Mouse (Mus musculus): ENCODE measurements at regions not wholly inside any gene's neighbourhood (a gene's known extent, or its start where the extent isn't known, plus 50 kb on each side); places are given as distances from the start of the nearest gene placed in this dataset.

DNA sequence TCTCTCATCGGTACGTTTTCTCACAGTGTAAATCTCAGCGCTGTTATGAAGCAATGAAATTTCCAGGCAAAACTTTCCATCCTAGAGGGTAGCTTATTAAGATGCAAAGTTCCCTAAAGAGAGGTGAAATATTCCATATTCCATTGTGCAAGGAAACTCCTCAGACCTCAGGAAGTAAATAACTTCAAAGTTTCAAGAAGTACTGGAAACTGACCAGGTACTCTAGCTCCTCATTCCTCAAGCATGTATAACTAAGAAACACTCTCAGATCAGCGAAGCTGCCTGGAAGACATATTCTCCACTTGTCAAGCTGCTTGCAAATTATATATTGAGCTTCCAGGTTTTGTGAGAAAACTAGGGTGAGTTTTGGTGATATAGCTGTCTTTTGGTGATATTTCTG is 279.8 kb upstream of the Mad2l1 start:
- no peak for DNase-seq

DNA sequence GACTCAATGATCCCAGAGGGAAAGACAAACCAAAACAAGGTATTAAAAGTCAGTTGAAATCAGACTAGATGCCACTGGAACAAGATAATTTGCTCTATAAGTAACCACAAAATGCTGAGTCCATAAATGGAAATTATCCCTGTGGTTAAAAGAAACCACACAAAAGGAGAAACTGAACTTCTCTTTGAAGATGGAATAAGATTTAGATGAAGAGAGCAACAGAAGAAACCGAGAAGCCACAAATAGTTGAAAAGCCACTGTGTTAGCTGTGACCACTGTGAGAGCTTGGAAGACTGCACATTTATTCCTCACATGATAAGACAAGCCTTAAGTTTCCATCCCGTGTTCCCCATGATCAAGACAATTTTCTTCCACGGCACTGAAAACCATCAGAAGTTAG is 271.8 kb upstream of the Mad2l1 start:
- no peak for DNase-seq

DNA sequence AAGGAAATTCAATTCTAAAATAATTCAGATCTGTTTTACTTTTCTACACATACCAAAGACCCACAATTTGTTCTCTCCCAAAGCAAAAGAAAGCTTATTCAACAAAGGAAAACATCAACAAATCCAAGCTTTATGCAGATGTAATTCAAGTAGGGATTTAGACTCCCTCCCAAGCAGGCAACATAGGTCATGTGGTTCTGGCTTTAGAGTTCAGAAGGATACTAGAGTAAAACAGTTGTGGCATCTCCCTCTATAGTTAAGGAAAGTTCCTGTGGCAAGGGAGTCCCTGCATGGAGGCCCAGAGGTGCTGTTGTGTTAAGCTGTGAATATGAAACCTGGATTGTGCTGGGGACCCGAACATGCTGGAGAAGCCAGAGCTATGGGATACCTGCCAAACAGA is 271.3 kb upstream of the Mad2l1 start:
- DNase-seq, result no peak

DNA sequence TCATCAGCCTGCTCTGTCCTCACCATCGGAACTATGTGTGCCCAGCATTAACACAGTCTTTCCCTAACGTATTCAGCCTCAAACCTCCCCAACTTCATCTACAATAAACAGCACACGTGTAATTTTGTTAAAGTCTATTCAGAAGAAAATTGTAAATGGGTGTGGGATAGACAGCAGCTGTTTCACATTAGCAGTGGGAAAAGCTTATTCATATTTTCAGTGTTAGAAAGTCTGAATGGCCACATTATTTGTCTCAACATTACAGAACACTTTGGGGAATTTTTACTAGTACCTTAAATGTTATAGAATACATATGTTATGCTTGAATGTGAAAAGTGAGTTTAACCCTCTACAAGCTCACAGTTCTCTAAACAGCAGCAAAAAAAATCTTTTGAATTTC is 266.8 kb upstream of the Mad2l1 start:
- no peak for DNase-seq

DNA sequence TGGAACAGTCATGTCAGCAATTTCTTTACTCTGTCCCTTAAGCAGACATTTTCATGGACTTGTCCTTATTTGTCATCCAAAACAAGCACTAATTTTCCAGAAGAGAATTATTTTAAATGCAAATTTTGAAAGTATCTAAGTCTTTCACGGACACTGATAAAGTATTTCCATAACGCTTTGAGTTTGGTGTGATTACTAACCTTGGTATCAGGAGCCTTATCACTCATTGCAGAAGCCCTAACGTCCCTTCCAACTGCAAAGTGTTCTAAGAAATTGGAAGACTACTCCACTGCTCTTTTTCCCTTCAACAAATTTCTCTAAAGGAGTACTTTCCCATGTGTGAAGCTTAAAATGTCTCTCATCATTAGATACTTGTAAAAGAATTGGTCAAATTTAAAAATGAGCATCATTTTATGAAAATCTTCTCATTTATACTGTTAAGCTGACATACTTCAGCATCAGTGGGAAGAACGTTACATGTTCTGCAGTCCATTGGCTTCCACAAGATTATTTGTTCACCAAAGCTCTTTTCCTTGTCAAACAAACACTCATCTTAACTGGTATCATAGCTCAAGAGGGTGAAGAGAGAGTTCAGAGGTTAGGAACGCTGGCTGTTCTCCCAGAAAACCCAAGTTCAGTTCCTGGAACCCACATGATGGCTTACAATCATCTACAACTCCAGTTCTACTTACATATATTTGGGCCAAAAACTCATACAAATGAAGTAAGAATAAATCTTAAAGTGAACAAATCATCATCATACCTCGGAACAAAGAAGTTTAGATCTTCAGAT is 263.6 kb upstream of the Mad2l1 start:
- no peak for DNase-seq

DNA sequence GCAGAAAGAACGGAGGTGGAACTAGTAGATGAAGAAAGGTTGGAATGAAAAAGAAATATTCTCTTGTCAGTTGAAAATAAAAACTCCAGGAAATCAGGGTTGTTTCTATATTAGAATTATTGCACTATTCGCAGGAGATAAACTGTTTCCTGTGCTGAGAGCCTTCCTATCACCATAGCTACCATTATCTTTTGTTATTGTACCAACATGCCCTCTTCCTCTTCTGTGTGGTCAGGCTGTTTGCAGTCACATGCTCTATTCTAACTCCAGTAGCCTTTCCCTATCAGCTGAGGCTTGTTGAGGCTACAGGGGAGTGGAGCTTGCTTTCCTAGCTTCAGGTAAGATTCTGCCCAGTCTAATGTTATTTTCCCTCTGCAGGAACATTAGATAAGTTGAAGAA is 263.0 kb upstream of the Mad2l1 start:
- no peak for DNase-seq

DNA sequence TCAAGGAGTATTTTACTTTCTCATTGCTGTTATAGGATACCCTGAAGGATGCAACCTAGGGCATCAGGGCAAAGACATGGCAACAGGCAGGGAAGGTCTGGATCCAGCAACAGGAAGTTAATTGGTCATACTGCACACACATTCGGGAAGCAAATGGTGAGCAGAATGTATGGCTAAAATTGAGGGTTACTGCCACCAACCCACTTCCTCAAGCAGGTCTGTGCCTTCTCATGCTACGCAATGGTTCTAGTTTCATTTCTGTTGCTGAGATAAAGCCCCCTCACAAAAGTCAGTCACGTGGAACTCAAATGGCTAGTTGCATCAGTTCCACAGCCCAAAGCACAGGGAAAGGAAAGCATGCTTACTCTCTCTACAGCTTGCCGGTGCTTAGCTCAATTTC is 260.5 kb upstream of the Mad2l1 start:
- DNase-seq, result no peak

DNA sequence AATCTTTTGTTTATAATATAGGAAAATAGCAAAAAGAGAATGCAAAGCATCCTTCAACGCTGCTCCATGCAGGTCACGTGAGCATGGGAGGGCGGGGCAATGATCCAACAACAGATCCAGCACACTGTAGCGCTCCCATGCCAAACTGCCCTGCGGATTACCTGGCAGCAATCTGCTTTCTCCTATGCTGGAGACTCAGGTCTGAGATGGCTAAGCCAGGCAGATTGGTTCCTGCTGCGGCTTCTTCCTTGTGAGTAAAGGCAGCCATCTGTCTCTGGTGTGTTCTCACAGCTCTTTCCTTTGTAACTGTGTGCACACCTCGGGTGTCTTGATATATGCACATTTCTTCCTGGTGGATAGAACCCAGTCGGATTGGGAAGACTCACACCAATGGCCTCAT is 254.5 kb upstream of the Mad2l1 start:
- DNase-seq, result no peak

DNA sequence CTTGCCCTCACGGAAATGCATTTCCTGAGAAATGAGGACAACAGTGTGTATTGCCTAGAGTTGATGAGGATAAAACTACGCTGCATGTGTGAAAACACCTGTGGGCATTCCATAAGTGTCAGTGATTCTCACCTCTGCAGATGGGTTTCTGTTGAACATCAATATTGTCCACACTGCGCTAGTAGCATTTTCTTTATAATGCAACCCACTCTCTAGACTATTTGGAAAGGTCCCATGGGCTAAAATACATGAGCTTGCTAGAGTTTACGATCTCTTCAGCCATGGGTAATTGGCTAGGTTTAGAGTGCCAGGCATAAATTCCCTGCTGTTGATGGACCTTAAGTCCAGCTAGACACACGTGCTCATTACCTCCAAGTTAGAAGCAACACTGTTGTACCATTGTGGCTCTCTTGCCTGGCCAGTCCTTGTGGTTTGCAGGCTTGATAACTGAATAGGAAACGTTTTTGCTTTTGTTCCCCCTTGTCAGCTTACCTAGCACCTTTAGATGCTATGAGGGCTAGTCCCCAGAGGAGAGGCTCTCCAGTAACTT is 252.5 kb upstream of the Mad2l1 start:
- no peak for DNase-seq

DNA sequence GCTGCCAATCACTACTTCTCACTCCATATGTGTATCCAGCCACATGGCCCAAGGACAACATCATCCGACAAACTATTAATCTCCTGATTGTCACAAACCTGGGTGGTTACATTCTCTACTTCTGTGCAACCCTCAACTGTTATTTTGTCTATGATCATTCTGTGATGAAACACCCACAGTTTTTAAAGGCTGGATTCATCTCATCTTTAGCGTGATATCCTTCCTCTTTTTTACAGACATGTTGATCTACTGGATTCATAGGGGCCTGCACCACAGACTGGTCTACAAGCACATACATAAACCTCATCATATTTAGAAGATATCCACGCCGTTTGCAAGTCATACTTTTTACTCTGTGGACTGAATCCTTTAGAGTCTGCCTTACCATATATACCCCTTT is 251.7 kb upstream of the Mad2l1 start:
- no peak for DNase-seq

DNA sequence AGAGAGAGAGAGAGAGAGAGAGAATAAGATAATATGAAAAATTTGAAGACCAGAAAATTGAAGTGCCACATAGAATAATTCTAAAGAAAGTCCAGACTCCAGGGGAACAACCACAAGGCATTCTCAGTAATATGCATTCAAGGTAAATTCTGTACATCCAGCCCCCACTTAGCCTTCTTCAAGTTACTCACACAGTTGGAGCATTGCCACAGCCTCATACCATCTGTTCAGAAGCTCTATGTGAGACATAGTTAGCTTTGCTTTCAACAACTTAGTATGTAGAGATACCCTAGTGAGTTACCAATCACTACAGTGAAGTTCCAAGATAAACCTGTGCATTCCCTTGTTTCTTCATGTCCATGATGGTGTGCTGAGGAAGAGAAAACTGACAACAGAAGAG is 247.6 kb upstream of the Mad2l1 start:
- no peak for DNase-seq

DNA sequence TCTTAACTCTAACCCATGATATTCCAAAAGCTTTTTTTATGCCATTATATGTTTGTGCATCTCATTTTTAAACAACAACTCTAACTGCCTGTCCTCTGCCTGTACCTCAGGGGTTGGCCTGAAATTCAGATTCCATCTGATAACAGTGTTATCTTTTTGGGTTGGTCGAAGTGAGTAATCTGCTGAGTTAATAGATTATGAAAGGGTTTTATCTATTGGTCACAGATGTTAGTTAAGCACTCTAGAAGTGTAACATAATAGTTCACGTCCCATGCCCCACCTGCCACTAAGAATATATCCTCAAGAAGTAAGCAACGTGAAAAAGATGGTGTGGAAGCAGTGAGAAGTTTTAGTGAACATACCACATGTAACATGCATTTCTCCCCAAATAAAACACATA is 246.0 kb upstream of the Mad2l1 start:
- no peak for DNase-seq

DNA sequence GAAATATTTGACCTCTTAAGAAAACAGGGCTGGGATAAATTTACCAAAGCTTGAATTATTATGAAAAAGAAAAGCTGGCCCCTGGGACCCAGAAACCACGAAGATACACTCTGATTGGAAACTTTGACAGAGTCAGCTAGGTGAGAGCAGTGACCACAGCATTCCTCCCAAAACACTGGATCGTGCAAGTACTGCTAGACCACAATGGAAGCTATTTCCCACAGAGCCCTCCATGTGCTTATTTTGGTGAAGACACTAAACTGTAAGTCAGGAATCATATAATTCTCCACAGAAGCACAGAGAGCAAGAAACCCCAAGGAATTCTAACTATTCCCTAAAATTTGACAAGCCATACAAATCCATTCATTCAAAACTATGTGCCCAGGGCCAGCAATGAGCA is 243.6 kb upstream of the Mad2l1 start:
- no peak for DNase-seq

DNA sequence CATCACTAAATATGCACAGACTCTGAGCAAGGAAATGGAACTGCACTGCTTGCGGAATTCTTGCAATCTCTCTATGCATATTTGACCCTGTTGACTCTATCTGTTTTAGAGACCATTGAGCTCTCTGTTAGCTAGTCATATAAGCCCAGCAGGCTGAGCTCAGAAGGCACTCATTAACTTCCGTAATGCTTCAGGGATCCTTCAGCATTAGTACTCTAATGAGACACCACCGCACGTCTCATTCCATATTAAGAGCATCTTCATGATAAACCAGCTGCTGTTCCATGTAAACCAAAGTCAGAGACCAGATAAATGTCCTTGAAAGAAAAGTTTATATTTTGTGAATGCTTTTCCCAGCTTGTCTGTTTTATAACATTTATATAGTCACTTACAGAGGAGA is 237.1 kb upstream of the Mad2l1 start:
- no peak for DNase-seq

DNA sequence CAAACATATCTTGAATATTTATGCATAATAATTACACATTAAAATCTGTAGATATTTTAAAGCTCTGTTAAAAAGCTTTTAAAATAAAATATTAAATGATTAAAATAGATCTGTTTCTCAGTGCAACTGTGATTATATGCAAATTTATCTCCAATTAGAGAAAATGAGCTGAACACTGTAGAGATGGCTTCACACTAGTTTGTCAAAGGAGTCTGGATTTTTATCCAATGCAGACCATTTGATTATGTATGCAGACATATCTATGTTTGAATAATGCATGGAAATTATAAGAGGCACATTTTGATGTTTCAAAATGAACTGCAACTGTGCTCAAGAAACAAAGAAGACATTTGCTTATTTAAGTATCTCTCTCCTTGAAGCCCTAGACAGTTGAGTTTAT is 235.0 kb upstream of the Mad2l1 start:
- DNase-seq, result no peak

DNA sequence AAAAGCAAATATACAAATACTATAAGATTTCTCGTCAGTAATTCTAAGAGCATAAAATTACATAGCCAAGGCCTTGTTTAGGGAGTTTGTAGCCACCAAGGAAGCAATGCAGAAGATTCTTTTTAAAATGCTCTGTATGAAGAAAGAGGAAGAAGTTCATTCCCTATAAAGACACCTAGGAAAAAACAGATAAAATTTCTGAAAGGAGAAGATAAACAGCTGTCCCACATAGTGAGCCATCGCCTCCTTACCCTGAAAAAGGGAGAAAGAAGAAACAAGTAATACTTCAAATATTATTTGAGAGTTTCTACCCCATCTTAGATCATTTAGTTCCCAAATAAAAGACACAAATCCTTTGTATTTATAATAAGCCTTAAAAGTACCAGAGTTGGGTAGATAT is 190.3 kb upstream of the Mad2l1 start:
- DNase-seq, result no peak

DNA sequence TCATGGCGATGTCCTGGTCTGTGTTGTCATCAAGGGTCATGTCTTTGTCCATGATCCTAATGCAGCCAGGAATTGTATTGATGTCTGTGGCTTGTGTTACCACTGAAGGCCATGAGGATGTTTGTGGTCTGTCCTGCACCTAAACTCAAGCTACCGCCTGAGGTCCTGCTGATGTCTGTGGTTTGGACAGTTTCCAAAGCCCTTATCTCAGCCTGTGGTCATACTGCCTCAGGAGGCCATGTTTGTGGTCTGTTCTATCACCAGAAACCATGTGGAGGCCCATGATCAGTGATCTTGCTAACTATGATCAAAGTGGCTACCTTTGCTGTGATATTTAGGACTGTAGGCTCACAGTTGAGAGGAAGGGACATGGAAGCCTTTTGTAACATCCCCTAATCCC is 187.8 kb upstream of the Mad2l1 start:
- DNase-seq, result no peak

DNA sequence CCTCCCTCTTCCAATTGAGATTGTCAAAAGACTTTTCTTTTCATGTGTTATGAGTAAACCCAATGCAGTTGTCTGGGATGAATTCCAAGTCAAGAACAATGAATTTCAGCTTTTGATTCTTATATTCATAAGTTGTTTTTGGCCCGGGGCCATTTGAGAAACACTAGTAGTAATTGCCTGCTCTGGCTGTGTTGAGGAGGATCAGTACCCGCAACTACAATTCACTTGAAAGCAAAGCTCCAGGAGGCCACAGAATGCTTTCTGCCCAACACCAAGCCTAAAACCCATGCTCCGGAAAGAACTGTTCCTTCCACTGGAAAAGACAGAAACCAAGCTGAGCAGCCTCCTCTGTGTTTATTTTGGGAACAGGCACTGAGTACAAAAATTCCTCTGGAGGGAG is 174.1 kb upstream of the Mad2l1 start:
- no peak for DNase-seq

DNA sequence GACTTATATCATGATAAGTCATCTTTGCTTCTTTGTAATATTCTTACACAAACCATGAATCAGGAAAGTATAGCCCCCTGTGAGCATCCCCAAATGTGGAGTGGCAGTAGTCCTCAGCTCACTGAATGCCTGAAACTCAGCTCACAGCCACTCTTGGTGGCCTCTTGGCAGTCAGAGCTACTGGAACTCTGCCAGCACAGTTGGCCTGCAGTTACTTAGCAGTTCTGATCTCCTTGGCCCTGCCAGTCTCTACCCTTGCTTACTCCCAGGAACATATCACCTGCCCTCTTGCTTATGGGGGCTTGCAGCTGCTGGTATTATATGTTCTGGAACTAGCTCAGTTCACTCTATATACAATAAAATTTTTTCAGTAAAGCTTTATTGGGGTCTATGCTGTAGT is 167.9 kb upstream of the Mad2l1 start:
- DNase-seq, result no peak

DNA sequence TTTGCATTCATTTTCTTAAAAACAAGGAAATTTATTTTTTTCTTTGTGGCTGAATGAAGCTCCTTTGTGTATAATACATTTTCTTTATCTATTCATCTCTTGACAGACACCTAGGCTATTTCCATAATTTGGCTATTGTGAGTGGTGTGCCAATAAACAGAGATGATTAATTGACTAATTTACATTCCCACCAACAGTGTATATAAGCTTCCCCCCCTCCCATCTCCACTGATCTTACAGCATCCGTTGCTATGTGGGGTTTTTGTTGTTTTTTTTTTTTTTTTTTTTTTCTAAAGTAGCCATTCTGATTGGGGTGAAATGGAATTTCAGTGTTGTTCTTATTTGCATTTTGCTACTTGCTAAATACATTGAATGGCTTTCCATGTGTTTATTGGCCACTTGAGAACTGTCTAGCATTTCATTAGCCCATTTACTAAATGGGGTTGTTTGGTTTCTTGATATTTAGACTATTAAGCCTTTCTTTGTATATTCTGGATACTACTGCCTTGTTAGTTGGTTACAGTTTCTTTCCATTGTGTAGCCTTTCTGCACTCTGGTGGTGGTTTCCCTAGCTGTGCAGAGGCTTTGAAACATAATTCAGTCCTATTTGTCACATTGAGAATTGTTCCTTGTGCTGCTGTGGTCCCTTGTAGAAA is 153.8 kb upstream of the Mad2l1 start:
- DNase-seq, result no peak

DNA sequence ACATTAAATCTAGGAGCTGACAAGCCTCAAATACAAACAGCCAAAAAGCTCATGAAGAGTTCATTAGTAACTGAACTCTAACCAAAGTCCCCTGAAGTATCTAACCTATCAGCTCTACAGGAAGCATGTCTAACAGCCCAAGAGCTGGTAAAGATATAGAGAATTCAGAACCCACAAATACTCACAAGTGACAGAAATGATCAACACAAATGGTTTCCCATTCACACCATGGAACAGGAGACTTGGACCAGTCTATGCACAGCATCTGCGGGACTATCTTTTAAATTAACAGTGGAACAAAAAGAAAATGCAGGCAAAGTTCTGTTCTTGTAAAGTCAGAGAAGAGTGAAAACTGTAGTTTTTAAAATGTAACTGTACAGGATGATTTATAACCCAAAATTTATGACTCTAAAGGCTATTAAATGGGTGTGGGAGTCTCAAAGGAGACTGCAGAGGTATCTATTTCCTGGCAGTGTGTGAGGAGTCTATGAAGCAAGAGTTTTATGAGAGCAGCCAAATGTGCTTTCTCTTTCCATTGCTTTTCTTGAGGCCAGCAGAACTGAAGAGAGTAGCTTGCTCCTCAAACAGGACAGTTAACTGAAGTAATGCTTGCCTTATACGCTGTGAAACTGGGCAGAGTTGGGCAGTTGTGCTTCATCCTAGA is 152.7 kb upstream of the Mad2l1 start:
- no peak for DNase-seq

DNA sequence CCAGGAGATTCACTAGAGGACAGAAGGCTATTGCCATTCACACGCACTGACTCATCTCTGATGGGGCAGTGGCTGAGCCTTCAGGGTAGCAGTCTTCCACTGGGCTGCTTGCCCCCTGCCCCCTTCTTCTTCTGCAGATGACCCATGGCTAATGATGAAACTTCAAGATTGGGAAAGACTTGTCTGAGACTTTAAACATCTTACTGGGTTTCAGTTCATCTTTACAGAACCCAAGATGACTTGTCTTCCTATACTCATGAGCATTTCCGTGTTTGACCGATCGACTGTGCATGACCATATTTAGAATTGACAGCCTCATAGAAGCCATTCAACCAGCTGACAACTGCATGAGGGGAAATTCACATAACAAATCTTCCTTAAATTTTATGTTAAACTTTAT is 140.0 kb upstream of the Mad2l1 start:
- no peak for DNase-seq

DNA sequence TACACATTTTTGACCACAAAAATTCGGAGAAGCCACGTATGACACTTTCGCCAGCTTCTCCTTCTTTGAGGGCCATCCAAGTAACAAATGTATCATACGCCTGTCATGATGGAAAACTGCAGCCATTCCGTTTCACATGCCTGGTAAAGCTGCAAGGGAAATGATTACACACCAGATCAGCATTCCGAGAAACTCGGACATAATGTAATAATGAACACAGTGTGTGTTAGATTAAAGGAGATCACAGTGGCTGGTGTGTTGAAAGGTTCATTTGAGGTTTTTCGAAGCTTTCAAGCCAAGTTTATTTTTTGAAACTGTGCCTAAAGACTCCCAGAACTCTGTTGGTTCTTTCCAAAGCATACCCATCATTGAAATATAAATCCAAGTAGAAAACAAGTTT is 137.8 kb upstream of the Mad2l1 start:
- DNase-seq, result no peak

DNA sequence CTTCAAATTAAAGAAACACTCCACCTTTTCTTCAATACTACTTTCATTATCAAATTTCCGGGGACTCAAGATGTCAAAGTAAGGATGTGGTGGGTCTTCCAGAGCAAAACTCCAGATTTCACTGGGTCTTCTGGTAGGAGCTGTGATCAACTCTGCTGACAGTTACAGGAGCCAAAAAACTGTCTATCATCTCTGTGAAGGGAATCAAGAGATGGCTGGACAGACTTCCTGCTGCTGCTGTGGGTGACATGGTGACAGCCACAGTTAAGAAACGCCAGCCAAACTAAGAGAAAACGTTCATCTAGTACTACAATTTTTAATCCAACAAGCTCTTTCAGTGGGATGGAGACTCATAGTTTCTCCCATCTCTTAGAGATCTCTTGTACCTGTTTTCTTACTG is 136.5 kb upstream of the Mad2l1 start:
- no peak for DNase-seq
